Mouse (Mus musculus) E14TG2a.4 (cell line): ENCODE measurements around the gene Ccdc24.

ENCODE experiments used
- H3K27me3 ChIP-seq: 2 replicates; pipeline ENCODE4 v1.6.1; 2014; ENCODE audit warnings: low read length, control low read depth; ENCODE audit not compliant: insufficient read depth
- H3K36me3 ChIP-seq: 2 replicates; pipeline ENCODE4 v1.6.1; 2014; ENCODE audit warnings: low read length, control low read depth; ENCODE audit not compliant: insufficient read depth
- H3K4me1 ChIP-seq: replicated peaks from 2 replicates; pipeline ENCODE4 v1.6.1; 2014; ENCODE audit warnings: low read depth, low read length, control low read depth
- H3K4me3 ChIP-seq: replicated peaks from 2 replicates; pipeline ENCODE4 v1.5.1; 2014; ENCODE audit warnings: mild to moderate bottlenecking, low read length
- H3K9me3 ChIP-seq: 2 replicates; pipeline ENCODE4 v1.6.1; 2014; ENCODE audit warnings: low read length, control low read depth
- CTCF ChIP-seq: conservative IDR thresholded peaks from 2 replicates; pipeline ENCODE4 v1.5.1; 2014; ENCODE audit warnings: low read length
- NANOG ChIP-seq: IDR thresholded peaks from 2 replicates; pipeline ENCODE4 v1.6.1; 2014; ENCODE audit warnings: borderline replicate concordance, low read length, mixed read lengths
- POU5F1 ChIP-seq: IDR thresholded peaks from 2 replicates; pipeline ENCODE4 v1.6.1; 2014; ENCODE audit warnings: low read length, borderline replicate concordance

Ccdc24 gene

DNA sequence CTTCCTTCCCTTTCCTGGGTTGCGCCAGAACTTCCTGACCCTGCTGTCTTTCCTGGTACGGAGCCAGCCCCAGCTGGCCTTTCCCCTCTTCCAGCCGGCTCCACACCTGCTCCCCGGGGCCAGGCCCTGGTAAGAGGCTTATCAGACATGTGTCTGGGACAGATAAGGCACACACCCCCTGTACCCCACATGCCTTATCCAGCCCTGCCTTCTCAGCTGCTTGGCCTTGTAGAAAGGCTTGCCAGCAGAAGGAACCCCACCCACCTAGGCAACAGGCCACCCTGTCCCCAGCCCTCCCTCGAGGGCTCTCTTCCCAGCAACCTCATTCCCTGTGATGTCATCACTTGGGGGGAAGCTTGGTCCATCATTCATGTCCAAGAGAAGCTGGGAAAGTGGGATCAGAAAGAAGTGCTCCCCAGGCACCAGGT lies 42.2 kb downstream of the Ccdc24 start:
- H3K27me3 ChIP-seq, result peaks cover 50% of the 10 kb centered on the region
- no peaks in the 10 kb centered on the region for H3K36me3 ChIP-seq
- TF ChIP-seq NANOG (no peak), POU5F1 (no peak)
- peak overlapping the region; percentile 39 for H3K4me3 ChIP-seq
- H3K9me3 ChIP-seq, result no peaks in the 10 kb centered on the region
- H3K4me1 ChIP-seq, result peaks cover 28% of the 10 kb centered on the region

- peaks cover 50% of the 10 kb centered on the region for H3K27me3 ChIP-seq
- H3K9me3 ChIP-seq, result no peaks in the 10 kb centered on the region
- H3K4me1 ChIP-seq, result peaks cover 24% of the 10 kb centered on the region
- H3K4me3 ChIP-seq, result peak overlapping the region; percentile 39
- TF ChIP-seq NANOG (no peak), CTCF (peak; percentile 72), POU5F1 (no peak)
- H3K36me3 ChIP-seq, result no peaks in the 10 kb centered on the region
Observed at GRCm38 (mm10) chr4:117829260-117830123, 42.9 kb downstream of the Ccdc24 start.

DNA sequence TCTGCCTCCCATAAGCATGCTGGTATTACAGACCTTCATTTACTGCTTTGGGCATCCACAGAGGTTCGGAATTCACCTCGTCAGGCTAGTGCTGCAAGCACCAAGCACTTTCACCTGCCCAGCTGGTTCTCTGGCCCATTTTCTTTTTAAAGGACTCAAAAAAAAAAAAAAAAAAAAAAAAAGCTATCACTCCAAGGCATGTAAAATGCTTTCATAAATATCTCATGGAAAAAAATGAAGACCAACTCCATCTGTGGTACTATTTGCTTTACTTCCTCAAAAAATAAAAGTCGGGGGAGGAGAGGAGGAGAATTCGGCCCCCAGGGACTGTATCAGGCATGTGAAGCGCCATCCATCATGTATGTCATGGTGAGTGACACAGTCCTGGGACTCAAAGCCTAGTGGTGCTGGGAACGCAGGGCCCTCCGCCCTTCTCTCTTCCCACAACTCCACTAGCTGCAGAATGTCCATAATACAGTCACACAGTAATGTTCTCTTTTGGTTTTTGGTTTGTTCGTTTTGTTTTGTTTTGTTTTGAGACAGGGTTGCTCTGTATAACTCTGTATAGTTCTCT lies 43.7 kb downstream of the Ccdc24 start:
- H3K36me3 ChIP-seq, result no peaks in the 10 kb centered on the region
- H3K27me3 ChIP-seq, result peaks cover 49% of the 10 kb centered on the region
- peaks cover 17% of the 10 kb centered on the region for H3K4me1 ChIP-seq
- TF ChIP-seq NANOG, result no peak
- TF ChIP-seq POU5F1, result no peak
- TF ChIP-seq CTCF, result no peak
- no peaks in the 10 kb centered on the region for H3K9me3 ChIP-seq
- H3K4me3 ChIP-seq, result no peak overlapping the region

DNA sequence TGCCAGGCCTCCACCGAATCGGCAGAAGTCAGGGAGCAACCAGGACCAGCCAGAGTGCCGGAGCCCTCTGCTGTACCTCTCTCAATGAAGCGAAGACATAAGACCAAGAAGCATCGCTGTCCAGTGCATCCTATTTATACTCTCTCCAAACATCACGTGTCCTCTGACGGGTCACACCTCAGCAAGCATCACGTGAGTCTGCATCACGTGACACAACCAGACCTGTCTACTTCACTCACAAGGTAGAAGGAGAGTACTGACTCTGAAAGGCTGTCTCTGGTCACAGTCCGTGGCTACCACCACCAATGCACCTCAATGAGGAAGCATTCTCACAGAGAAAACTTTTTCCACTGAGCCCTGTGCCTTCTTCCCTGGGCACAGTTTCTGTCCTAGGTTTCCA lies 54.3 kb downstream of the Ccdc24 start:
- Histone ChIP-seq H3K27me3 (peaks cover 3% of the 10 kb centered on the region; the same call in 1 of the 2 replicates), H3K4me3 (no peak overlapping the region), H3K4me1 (peaks cover 16% of the 10 kb centered on the region), H3K36me3 (no peaks in the 10 kb centered on the region), H3K9me3 (no peaks in the 10 kb centered on the region)
- TF ChIP-seq CTCF, result no peak
- no peak for TF ChIP-seq POU5F1
- TF ChIP-seq NANOG, result no peak

DNA sequence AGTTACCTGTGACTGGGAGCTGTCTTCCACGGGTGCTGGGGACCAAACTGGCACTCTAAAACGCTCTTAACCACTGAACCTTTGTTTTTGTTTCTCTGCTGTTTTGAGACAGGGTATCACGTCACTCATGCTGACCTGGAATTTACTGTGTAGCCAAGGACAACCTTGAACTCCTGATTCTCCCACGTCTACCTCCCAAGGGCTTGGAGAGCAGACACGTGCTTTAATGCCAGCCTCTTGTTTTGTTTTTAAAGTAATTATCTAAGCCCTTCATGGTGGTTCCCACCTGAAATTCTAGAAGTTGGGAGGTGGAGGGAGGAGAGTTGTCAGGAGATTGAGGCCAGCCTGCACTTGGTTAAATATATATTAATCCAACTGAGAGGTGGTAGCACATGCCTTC lies 55.6 kb downstream of the Ccdc24 start:
- H3K4me3 ChIP-seq, result no peak overlapping the region
- H3K4me1 ChIP-seq, result peaks cover 18% of the 10 kb centered on the region
- no peaks in the 10 kb centered on the region; the same call in 1 of the 2 replicates for H3K27me3 ChIP-seq
- H3K36me3 ChIP-seq, result no peaks in the 10 kb centered on the region
- no peaks in the 10 kb centered on the region for H3K9me3 ChIP-seq
- TF ChIP-seq NANOG (no peak), CTCF (no peak), POU5F1 (no peak)
